Mouse (Mus musculus) liver, postnatal 0 days (tissue): Measurements from ENCODE around the gene Zcchc9. TPM values are rescaled to one million over a fixed set of nuclear protein-coding genes. Genes with fewer than 3 reads are reported as not detected.
"Not testable (repeated sequence)": the region's sequence is repeated elsewhere in the genome, so short reads cannot be mapped to it uniquely, and the experiment has no call there.

Experiments
- ATAC-seq: fragments of 200-750 bp; cut with Nextera tagmentation; 2 replicates; pipeline ENCODE4 v1.8.0; 2017; ENCODE audit warnings: mild to moderate bottlenecking, moderate library complexity
- DNase-seq: peaks from one replicate; pipeline ENCODE4 v3.0.0-alpha.2; 2016
- H3K27ac ChIP-seq: fragments of 300-500 bp; sonication (generic); 2 replicates; pipeline ENCODE4 v1.5.1; 2014; ENCODE audit warnings: antibody characterized with exemption, moderate library complexity, mild to moderate bottlenecking, low read depth
- H3K27me3 ChIP-seq: fragments of 300-500 bp; sonication (generic); 2 replicates; pipeline ENCODE4 v1.6.1; 2014; ENCODE audit warnings: low read length, control low read depth, mixed read lengths; ENCODE audit not compliant: insufficient read depth
- H3K36me3 ChIP-seq: fragments of 300-500 bp; sonication (generic); replicated peaks from 2 replicates; pipeline ENCODE4 v1.6.1; 2014; ENCODE audit warnings: mild to moderate bottlenecking, control low read depth, low read length, moderate library complexity, mixed read lengths; ENCODE audit not compliant: insufficient read depth
- H3K4me1 ChIP-seq: fragments of 300-500 bp; sonication (generic); 2 replicates; pipeline ENCODE4 v1.6.1; 2014; ENCODE audit warnings: antibody characterized with exemption, mild to moderate bottlenecking, control low read depth; ENCODE audit not compliant: insufficient read depth
- H3K4me2 ChIP-seq: fragments of 300-500 bp; sonication (generic); 2 replicates; pipeline ENCODE4 v1.6.1; 2014; ENCODE audit warnings: low read depth, mild to moderate bottlenecking, low read length, moderate library complexity, mixed read lengths
- H3K4me3 ChIP-seq: fragments of 300-500 bp; sonication (generic); 2 replicates; pipeline ENCODE4 v1.5.1; 2014; ENCODE audit warnings: low read depth, low read length
- H3K9ac ChIP-seq: fragments of 300-500 bp; sonication (generic); replicated peaks from 2 replicates; pipeline ENCODE4 v1.6.1; 2014; ENCODE audit warnings: mild to moderate bottlenecking, moderate library complexity
- H3K9me3 ChIP-seq: fragments of 300-500 bp; sonication (generic); 2 replicates; pipeline ENCODE4 v1.6.1; 2016; ENCODE audit warnings: mild to moderate bottlenecking, control low read depth, low read length, mixed read lengths
- CTCF ChIP-seq: sonication (generic); IDR thresholded peaks from 2 replicates; pipeline ENCODE4 v1.5.1; 2016; ENCODE audit warnings: antibody characterized with exemption, low read depth
- EP300 ChIP-seq: IDR thresholded peaks from 2 replicates; pipeline ENCODE4 v1.6.1; 2016; ENCODE audit warnings: antibody characterized with exemption, low read depth, mild to moderate bottlenecking
- WGBS: fragments of 180-500 bp; shearing (Covaris S2); extraction: QIAGEN DNeasy Blood & Tissue Kit; methylation state at CpG from one replicate; pipeline ENCODE4 v1.1.7; 2014; ENCODE audit not compliant: insufficient replicate concordance; 5-methylcytosine and 5-hydroxymethylcytosine counted together
- polyA plus RNA-seq: library from polyadenylated mRNA; unstranded; fragments of >200 nt; fragmentation: Nextera tagmentation; extraction: Ambion mirVana; gene quantifications from 2 replicates; pipeline ENCODE4 v1.2.1, GENCODE M21; 2015

Zcchc9 gene
- polyA plus RNA-seq, 1 experiment from 2014 or later = 8.8 TPM

- 62% methylated on average over 9 of the region's 9 CpGs for WGBS
- DNase-seq = no peak
- no peak overlapping the region for H3K4me2 ChIP-seq
- H3K27ac ChIP-seq = no peak overlapping the region
- no peak for ATAC-seq
- H3K27me3 ChIP-seq = no peaks in the 10 kb centered on the region
- H3K9me3 ChIP-seq = no peaks in the 10 kb centered on the region
- no peak overlapping the region for H3K9ac ChIP-seq
- no peak overlapping the region for H3K4me3 ChIP-seq
- H3K36me3 ChIP-seq = 0 out of 2 replicates have a peak, but pooled peaks cover 3% of the 10 kb centered on the region
- TF ChIP-seq CTCF = no peak
- TF ChIP-seq EP300 = no peak
- H3K4me1 ChIP-seq = no peaks in the 10 kb centered on the region
Measured at GRCm38 (mm10) chr13:91768683-91769651, 38.5 kb downstream of the Zcchc9 start.

GRCm38 (mm10) chr13:91765627-91766026 lies 41.9 kb downstream of the Zcchc9 start:
- no peak overlapping the region for H3K4me3 ChIP-seq
- H3K27ac ChIP-seq = peak overlapping the region; percentile 35; the same call in 1 of the 2 replicates
- no peak for TF ChIP-seq EP300
- no peak for TF ChIP-seq CTCF
- DNase-seq = no peak
- ATAC-seq = peak; percentile 83
- H3K36me3 ChIP-seq = peaks cover 5% of the 10 kb centered on the region; the same call in 1 of the 2 replicates
- H3K4me1 ChIP-seq = peaks cover 2% of the 10 kb centered on the region; the same call in 1 of the 2 replicates
- 56% methylated on average over 4 of the region's 4 CpGs for WGBS
- H3K9me3 ChIP-seq = no peaks in the 10 kb centered on the region
- no peak overlapping the region for H3K9ac ChIP-seq
- H3K27me3 ChIP-seq = no peaks in the 10 kb centered on the region
- no peak overlapping the region for H3K4me2 ChIP-seq

GRCm38 (mm10) chr13:91763654-91764053 lies 43.9 kb downstream of the Zcchc9 start:
- not testable (repeated sequence) for H3K36me3 ChIP-seq, H3K4me2 ChIP-seq, H3K9ac ChIP-seq, H3K4me1 ChIP-seq, H3K27me3 ChIP-seq, H3K27ac ChIP-seq, ATAC-seq, DNase-seq, H3K4me3 ChIP-seq, H3K9me3 ChIP-seq
- 84% methylated on average over 3 of the region's 3 CpGs for WGBS

- no peak for DNase-seq
- no peak for TF ChIP-seq EP300
- TF ChIP-seq CTCF = no peak
- Histone ChIP-seq H3K9ac (no peak overlapping the region), H3K4me2 (no peak overlapping the region), H3K9me3 (no peaks in the 10 kb centered on the region), H3K27ac (no peak overlapping the region), H3K36me3 (peaks cover 2% of the 10 kb centered on the region), H3K27me3 (no peaks in the 10 kb centered on the region), H3K4me1 (peaks cover 3% of the 10 kb centered on the region), H3K4me3 (no peak overlapping the region)
- 81% methylated on average over 6 of the region's 6 CpGs for whole genome bisulfite sequencing
- ATAC-seq = no peak
Measured at GRCm38 (mm10) chr13:91761654-91762445, 45.7 kb downstream of the Zcchc9 start.

- Histone ChIP-seq H3K36me3 (peaks cover 2% of the 10 kb centered on the region), H3K9me3 (no peaks in the 10 kb centered on the region), H3K4me3 (no peak overlapping the region), H3K27me3 (no peaks in the 10 kb centered on the region), H3K27ac (no peak overlapping the region), H3K9ac (no peak overlapping the region), H3K4me2 (no peak overlapping the region), H3K4me1 (peaks cover 5% of the 10 kb centered on the region)
- TF ChIP-seq EP300 = no peak
- TF ChIP-seq CTCF = no peak
- no peak for ATAC-seq
- WGBS = 80% methylated on average over 8 of the region's 8 CpGs
- no peak for DNase-seq
Measured at GRCm38 (mm10) chr13:91760302-91761050, 47.0 kb downstream of the Zcchc9 start.
